Mouse (Mus musculus): ENCODE measurements at regions not wholly inside any gene's neighbourhood (a gene's known extent, or its start where the extent isn't known, plus 50 kb on each side); places are given as distances from the start of the nearest gene placed in this dataset.

GRCm38 (mm10) chr1:35865263-35865662, 202.9 kb upstream of the Hs6st1 start:
- Histone ChIP-seq H3K79me2 (ENCODE audit: control insufficient read depth, insufficient read depth) (no peaks in the 10 kb centered on the region), H3K4me2 (ENCODE audit: low read depth) (no peak overlapping the region), H3K27me3 (ENCODE audit: control insufficient read depth, insufficient read depth, insufficient read length) (no peaks in the 10 kb centered on the region), H3K36me3 (ENCODE audit: control insufficient read depth, insufficient read depth) (no peaks in the 10 kb centered on the region), H3K4me3 (no peak overlapping the region), H3ac (ENCODE audit: control insufficient read depth, insufficient read length) (no peak overlapping the region)
- TF ChIP-seq SRF (IDR thresholded peaks at IDR 0.05; ENCODE audit: control insufficient read depth, insufficient read length, low read depth) (no peak), MYOG (IDR thresholded peaks at IDR 0.05; ENCODE audit: control insufficient read depth in 1 of 3, insufficient read depth in 1 of 3, insufficient read length in 2 of 3, low read depth in 2 of 3) (no peak), TCF3 (IDR thresholded peaks at IDR 0.05; ENCODE audit: insufficient read length, low read depth) (no peak), MAX (IDR thresholded peaks at IDR 0.05; ENCODE audit: low read depth) (no peak), POLR2A (IDR thresholded peaks at IDR 0.05; ENCODE audit: insufficient read length, low read depth) (no peak), USF1 (IDR thresholded peaks at IDR 0.05; ENCODE audit: low read depth) (no peak), CEBPB (IDR thresholded peaks at IDR 0.05; ENCODE audit: insufficient read depth, poor library complexity, severe bottlenecking) (no peak), REST (IDR thresholded peaks at IDR 0.05; ENCODE audit: insufficient read depth, insufficient read length) (no peak), TCF12 (IDR thresholded peaks at IDR 0.05; ENCODE audit: insufficient read depth, poor library complexity, severe bottlenecking) (no peak), POLR2AphosphoS2 (IDR thresholded peaks at IDR 0.05; ENCODE audit: insufficient read length, low read depth) (no peak), E2F4 (IDR thresholded peaks at IDR 0.05; ENCODE audit: insufficient read depth) (no peak), MYOD1 (IDR thresholded peaks at IDR 0.05; ENCODE audit: control insufficient read depth in 1 of 3, insufficient read length in 2 of 3, low read depth in 2 of 3) (no peak)

- H3ac ChIP-seq (ENCODE audit: control insufficient read depth, insufficient read length): no peak overlapping the region
- H3K4me3 ChIP-seq: no peak overlapping the region
- H3K79me2 ChIP-seq (ENCODE audit: control insufficient read depth, insufficient read depth): no peaks in the 10 kb centered on the region
- H3K27me3 ChIP-seq (ENCODE audit: control insufficient read depth, insufficient read depth, insufficient read length): no peaks in the 10 kb centered on the region
- TF ChIP-seq TCF12 (IDR thresholded peaks at IDR 0.05; ENCODE audit: insufficient read depth, poor library complexity, severe bottlenecking) (no peak), SRF (IDR thresholded peaks at IDR 0.05; ENCODE audit: control insufficient read depth, insufficient read length, low read depth) (no peak), USF1 (IDR thresholded peaks at IDR 0.05; ENCODE audit: low read depth) (no peak), CEBPB (IDR thresholded peaks at IDR 0.05; ENCODE audit: insufficient read depth, poor library complexity, severe bottlenecking) (no peak), E2F4 (IDR thresholded peaks at IDR 0.05; ENCODE audit: insufficient read depth) (no peak), MAX (IDR thresholded peaks at IDR 0.05; ENCODE audit: low read depth) (no peak), MYOD1 (IDR thresholded peaks at IDR 0.05; ENCODE audit: control insufficient read depth in 1 of 3, insufficient read length in 2 of 3, low read depth in 2 of 3) (no peak), MYOG (IDR thresholded peaks at IDR 0.05; ENCODE audit: control insufficient read depth in 1 of 3, insufficient read depth in 1 of 3, insufficient read length in 2 of 3, low read depth in 2 of 3) (no peak), POLR2AphosphoS2 (IDR thresholded peaks at IDR 0.05; ENCODE audit: insufficient read length, low read depth) (no peak), TCF3 (IDR thresholded peaks at IDR 0.05; ENCODE audit: insufficient read length, low read depth) (no peak)
- H3K36me3 ChIP-seq (ENCODE audit: control insufficient read depth, insufficient read depth): no peaks in the 10 kb centered on the region
- no peak overlapping the region for H3K4me2 ChIP-seq (ENCODE audit: low read depth)
Observed at GRCm38 (mm10) chr1:35866643-35867042, 201.6 kb upstream of the Hs6st1 start.

GRCm38 (mm10) chr1:35869381-35870143, 198.6 kb upstream of the Hs6st1 start:
- Histone ChIP-seq H3K4me3 (no peak overlapping the region), H3K36me3 (ENCODE audit: control insufficient read depth, insufficient read depth) (no peaks in the 10 kb centered on the region), H3K27me3 (ENCODE audit: control insufficient read depth, insufficient read depth, insufficient read length) (no peaks in the 10 kb centered on the region), H3ac (ENCODE audit: control insufficient read depth, insufficient read length) (no peak overlapping the region), H3K79me2 (ENCODE audit: control insufficient read depth, insufficient read depth) (no peaks in the 10 kb centered on the region), H3K4me2 (ENCODE audit: low read depth) (no peak overlapping the region)
- TF ChIP-seq CEBPB (IDR thresholded peaks at IDR 0.05; ENCODE audit: insufficient read depth, poor library complexity, severe bottlenecking) (0 out of 2 replicates have a peak, but pooled peaks have one; percentile 8), TCF3 (IDR thresholded peaks at IDR 0.05; ENCODE audit: insufficient read length, low read depth) (no peak)

GRCm38 (mm10) chr1:35870144-35870827, 197.9 kb upstream of the Hs6st1 start:
- TF ChIP-seq TCF12 (IDR thresholded peaks at IDR 0.05; ENCODE audit: insufficient read depth, poor library complexity, severe bottlenecking) (no peak), REST (IDR thresholded peaks at IDR 0.05; ENCODE audit: insufficient read depth, insufficient read length) (no peak), POLR2AphosphoS2 (IDR thresholded peaks at IDR 0.05; ENCODE audit: insufficient read length, low read depth) (no peak), E2F4 (IDR thresholded peaks at IDR 0.05; ENCODE audit: insufficient read depth) (no peak), MYOD1 (IDR thresholded peaks at IDR 0.05; ENCODE audit: control insufficient read depth in 1 of 3, insufficient read length in 2 of 3, low read depth in 2 of 3) (no peak), USF1 (IDR thresholded peaks at IDR 0.05; ENCODE audit: low read depth) (no peak), SRF (IDR thresholded peaks at IDR 0.05; ENCODE audit: control insufficient read depth, insufficient read length, low read depth) (no peak), MYOG (IDR thresholded peaks at IDR 0.05; ENCODE audit: control insufficient read depth in 1 of 3, insufficient read depth in 1 of 3, insufficient read length in 2 of 3, low read depth in 2 of 3) (no peak), POLR2A (IDR thresholded peaks at IDR 0.05; ENCODE audit: insufficient read length, low read depth) (no peak), MAX (IDR thresholded peaks at IDR 0.05; ENCODE audit: low read depth) (no peak)
- Histone ChIP-seq H3K79me2 (ENCODE audit: control insufficient read depth, insufficient read depth) (no peaks in the 10 kb centered on the region), H3K4me2 (ENCODE audit: low read depth) (no peak overlapping the region), H3K27me3 (ENCODE audit: control insufficient read depth, insufficient read depth, insufficient read length) (no peaks in the 10 kb centered on the region), H3ac (ENCODE audit: control insufficient read depth, insufficient read length) (no peak overlapping the region), H3K4me3 (no peak overlapping the region), H3K36me3 (ENCODE audit: control insufficient read depth, insufficient read depth) (no peaks in the 10 kb centered on the region)
